Mouse (Mus musculus) c-Kit-positive CD71-positive TER-119-negative erythroid progenitor cells, embryonic 14.5 days (primary cell): Measurements from ENCODE around the gene Glo1.
A peak's percentile ranks its signal among the peaks of the same experiment; 100 is the strongest.

Source experiments
- DNase-seq: peaks from one replicate; pipeline ENCODE4 v3.0.0-alpha.2; 2013; ENCODE audit warnings: low read depth

Glo1 gene

DNA sequence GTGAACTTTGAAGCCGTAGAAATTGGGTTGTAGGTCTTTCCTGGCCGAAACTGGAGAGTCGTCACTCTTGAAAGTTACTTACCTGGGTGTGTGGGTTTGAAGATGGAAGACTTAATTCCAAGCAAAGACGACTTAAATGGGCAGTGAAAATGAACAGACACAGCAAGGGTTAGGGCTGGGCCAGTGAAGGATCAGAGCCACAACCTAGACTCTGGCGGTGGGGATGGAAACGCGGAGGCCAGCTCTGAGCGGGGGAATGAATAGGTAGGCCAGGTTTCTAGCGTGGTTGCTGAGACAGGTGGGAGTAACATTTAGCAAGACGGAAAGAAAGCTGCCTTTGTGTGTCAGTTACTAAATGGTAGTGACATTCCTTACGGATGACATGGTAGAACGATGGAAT is 49.7 kb downstream of the Glo1 start:
- DNase-seq = no peak

DNA sequence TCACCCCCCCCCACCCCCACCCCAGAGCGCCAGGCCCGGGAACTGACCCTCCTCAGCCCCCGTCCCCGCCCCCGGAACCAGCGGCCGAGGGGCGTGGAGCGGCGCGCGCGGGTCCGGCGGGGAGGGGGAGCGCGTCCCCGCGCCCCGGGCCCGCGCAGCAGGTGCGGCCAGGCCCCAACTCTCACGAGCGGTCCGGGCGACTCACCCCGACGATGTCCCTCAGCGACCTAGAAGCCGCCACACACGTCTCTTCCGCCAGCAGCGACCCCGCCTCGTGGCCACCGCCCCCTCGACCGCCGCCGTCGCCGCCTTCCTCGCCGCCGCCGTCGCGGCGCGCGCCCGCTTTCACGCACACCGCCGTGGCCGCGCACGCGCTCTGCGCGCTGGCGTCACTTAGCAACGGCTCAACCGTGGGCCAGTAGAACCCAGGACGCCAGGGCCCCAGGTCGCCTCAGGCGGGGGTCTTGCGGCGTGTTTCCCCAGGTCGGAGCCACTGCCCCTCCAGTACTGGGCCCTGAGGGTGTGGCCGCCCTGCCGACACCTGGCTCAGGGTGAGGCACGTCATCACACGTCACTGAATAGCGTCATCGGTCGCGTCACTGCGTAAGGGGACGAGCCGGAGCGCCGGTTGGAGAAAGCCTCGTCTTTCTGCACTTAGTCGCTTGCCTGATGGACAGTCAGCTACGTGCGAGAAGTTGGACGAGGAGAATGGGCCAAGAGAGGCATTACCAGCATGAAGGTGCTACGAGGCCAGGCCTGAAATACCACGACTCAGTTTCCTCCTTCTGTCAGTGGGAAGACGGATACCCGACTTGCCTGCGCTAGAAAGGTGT is 50.5 kb downstream of the Glo1 start, which contains the start of gene Btbd9:
TSS of gene Btbd9 (minus strand) at position 548 of the 833 bp plus-strand sequence.
- DNase-seq = peak; percentile 95

DNA sequence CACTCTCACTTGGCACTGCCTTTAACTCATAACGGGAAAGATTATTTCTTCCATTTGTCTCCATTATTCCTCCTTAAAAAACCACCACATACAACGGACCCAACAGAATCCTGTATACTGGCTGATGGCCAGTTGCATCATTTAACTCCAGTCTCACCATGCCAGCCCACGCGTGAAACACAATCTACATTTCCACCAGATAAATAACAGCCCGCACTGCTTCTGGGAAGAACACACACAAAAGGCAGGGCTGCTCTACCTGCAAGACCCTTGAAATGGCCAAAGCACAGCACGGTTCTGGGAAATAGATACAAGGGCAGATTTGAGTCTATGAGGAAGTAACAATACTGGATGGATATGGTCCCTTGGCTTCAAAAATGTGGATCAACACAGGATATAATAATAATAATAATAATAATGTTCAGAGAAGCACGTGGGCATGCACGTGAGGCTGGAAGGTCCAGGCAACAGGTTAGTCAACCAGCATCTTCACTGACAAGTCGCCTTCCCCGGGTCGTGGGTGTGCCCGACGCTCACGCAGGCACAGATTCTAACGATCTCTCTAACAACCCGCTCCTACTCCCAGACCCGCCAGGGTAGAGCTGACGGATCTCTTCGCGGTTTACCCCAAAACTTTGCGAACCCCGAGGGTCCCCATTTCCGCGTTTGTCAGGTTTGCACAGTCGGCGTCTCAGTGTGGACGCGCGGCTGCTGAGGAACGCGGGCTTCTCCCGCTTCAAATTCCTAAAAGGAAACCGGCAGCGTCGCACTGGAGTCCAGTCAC is 51.4 kb downstream of the Glo1 start:
- peak; percentile 40 for DNase-seq

DNA sequence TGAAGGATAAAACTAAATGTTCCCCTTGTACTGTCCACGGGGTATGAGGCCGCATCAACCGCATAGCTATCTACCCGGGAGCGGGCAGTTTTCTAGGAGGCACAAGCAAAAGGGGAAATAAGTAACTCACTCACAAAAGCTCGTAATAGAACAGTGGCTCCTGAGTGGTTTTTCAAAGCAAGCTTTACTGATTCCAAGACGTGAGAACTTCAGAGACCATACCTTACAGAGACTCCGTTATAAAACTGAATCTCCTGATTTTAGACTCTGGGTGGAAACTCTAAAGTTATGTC is 51.9 kb downstream of the Glo1 start:
- DNase-seq = no peak

DNA sequence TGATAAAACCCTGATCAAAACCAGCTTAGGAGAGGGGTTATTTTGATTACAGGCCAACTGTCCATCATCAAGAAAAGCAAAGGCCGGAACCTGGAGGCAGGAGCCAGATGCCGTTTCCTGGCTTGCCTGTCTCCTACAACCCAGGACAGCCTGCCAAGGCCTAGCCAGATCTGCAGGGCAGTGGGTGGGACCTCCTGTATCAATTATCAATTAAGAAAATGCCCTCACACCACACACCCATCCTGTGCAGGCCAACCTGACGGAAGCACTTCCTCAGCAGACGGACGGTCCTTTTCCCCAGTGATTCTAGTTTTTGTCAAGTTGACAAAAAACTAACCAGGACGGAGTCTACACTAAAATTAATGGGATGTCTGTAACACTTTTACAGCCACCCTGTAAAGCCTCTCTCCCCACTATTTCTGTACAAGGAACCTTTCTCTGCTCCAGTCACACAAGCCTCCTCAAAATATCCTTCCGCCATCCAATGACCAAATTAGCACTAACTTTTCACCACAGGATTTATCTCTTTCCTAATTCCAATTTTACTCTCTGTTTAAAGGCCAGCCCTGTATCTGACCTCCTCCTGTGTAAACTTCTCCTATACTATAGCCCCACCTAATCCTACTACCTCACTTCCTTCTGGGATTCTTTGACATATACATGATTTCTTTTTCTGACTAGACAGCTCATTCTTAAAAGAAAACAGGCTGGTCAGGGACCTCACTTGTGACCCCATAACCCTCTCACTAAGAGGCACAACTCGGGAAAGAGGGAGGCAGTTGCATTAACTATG is 52.5 kb downstream of the Glo1 start:
- DNase-seq = no peak

DNA sequence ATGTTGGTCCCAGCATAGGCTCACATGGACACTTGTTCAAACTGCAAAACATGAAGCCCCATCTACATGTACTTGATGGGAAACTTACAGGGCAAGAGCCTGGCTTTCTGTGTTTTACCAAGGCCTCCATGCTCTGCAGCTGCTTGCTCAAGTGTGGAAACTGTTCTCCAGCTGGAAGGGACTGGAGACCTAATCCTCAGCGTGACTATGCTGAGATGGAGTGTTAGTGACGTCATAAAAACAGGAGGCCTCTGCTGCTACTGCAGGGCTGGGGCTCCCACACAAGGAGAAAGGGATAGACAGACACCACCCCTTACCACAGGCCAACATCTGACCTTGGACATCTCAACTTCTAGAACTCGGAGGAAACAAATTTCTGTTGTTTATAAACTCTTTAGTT is 55.7 kb downstream of the Glo1 start:
- DNase-seq = no peak

DNA sequence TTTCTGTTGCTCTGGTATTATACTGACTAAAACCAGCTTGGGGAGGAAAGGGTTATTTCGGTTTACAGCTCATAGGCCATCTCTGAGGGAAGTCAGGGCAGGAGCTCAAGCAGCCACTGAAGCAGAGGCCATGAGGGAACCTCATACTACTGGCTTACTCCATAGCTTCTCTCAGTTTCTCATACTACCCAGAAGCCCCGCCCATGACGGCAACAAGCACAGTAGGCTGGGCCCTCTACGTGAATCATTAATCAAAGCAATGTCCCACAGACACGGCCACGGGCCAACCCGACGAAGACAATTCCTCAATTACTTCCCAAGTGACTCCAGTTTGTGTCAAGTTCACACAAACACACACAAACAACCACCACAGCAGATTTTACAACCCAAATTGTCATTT is 56.5 kb downstream of the Glo1 start:
- no peak for DNase-seq

DNA sequence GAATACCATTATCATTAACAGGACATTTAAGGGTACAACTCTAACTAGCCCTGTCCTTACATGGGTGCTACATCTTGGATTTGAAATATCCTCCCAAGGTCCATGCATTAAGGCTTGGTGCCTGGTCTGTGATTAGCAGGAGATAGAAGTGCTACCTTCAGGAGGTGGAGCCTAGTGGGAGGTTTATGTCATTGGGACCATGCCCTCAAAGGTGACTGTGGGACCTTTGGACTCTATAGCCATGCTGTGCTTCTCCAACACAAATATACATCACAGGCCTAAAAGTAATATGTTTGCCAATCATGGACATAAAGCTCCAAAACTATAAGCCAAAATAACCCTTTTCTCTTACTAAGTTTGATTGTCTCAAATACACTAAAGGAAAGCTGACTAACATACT is 58.2 kb downstream of the Glo1 start:
- no peak for DNase-seq

DNA sequence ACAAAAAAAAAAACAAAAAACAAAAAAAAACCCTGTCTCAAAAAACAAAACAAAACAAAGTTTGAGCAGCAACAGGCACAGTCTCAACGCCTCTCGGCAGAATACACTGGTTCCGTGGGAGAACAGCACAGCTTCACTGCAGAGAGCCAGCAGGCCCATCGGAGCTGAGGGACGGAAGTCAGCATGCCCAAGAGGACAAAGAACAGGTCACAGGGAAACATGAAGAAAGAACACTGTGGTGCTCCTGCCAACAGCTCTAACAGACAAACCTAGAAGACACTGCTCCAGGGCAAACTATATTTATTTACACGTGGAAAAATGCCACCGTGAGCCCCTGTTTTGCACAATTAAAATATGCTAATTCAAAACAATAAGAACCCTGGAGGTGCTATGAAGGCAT is 61.7 kb downstream of the Glo1 start:
- DNase-seq = no peak

DNA sequence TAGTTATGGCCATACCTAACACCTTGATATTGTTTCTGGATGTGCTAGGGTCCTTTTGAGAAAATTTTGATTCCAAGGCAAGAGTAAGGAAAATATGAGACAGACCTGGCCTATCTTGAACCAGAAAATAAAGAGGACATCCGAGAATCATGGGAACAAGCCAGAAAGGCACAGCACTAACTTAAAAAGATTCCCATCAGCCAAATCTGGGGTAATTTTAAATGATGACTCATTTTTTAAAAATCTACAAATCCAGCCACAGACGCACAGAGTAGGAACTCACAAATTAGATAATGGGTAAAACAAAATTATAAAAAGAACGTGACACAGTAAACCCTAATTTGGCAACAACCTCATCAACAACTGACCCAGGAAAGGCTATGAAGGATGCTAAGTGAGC is 62.3 kb downstream of the Glo1 start:
- DNase-seq = no peak

DNA sequence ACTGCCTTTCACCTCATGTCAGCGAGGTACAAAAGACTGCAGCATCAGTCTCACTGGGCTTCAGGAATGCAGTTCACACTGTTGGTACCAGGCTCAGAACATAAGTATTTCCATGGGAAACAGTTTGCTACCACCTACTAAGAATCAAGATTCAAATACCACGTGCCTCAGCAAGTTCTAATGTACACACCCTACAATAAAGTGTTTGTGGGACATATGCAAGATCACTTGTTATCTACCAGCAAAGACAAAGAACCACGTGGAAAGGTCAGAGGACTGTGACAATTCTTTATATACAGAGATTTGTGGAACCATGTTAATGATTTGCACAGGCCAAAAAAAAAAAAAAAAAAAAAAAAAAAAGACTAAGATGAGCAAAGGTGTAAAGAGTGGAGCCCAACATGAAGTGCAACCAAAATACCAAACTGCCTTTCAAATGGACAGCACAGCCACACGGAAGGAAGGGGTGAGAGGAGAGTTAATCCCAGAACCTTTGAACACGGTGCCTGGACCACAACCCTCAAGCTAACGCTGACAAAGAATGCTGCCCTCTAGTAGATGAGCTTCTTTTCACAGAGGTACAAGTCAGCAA is 63.1 kb downstream of the Glo1 start:
- DNase-seq = no peak

DNA sequence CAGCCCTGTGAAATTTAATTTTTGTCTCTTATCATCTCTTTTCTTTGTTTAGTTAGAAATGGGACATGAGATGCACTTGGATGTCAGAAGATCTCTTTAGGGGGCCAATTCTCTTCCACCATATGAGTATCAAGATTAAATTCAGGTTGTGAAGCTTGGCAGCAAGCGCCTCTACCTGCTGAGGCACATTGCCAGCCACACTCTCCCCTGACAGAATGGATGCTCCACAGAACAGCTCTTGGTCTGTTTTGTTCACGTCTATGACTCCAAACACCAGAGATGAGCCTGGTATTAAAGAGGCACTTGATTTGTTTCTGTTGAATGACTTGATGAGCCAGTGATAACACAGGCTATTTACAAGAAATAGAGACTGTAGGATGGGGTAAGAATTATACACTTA is 63.9 kb downstream of the Glo1 start:
- DNase-seq = no peak

DNA sequence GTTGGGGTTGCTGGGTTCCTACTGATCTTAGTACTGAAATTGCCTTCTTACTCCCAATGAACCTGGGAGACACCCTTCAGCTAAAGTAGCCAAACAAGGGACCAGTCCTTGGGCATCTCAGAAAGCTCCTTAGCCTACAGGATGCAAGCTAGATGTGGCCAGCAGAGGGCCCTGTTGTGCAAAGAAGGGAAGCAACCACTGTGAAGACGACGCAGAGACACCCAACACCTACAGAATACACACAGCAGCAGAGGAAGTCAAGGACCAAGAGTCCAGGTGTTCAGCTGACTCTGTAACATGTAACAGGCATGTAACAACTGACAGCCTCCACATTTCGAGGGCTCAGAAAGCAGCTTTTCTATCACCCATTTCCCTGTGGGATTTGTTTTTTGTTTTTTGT is 67.1 kb downstream of the Glo1 start:
- peak; percentile 82 for DNase-seq

DNA sequence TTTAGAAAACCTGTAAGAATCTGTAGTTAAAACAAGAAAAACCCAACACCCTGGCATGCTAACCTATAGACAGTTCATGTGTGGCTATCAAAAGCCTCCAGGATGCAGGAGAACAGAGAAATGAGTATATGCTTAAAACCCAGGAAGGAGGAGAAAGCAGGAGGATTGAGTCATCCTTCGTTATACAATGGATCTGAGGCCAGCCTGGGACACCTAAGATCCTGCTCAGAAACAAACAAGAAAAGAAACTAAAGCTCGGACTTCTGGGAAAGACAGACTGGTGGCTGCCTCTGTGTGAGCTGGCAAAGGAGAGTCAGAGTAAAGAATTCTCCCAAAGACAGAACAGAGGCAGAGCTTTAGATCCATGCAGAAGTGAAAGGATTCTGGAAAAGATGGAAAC is 68.0 kb downstream of the Glo1 start:
- DNase-seq = no peak

DNA sequence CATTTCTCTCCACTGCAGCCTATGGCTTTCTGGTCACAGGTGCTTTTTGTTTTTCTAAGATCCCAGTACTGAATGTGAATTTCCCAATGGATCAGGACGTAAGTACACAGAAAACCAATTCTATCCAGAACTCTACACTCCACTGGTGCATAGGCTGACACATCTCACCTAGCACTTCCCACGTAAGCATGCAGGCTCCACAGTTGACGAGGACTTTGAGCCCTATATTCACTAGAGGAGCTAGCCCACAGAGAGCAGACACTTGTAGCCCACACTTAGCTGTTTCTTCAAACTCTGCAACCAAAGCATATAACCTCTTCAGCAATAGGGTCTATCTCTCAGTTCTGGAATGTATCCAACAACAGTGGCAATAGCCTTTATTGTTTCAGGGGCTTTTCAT is 70.2 kb downstream of the Glo1 start:
- DNase-seq = no peak

DNA sequence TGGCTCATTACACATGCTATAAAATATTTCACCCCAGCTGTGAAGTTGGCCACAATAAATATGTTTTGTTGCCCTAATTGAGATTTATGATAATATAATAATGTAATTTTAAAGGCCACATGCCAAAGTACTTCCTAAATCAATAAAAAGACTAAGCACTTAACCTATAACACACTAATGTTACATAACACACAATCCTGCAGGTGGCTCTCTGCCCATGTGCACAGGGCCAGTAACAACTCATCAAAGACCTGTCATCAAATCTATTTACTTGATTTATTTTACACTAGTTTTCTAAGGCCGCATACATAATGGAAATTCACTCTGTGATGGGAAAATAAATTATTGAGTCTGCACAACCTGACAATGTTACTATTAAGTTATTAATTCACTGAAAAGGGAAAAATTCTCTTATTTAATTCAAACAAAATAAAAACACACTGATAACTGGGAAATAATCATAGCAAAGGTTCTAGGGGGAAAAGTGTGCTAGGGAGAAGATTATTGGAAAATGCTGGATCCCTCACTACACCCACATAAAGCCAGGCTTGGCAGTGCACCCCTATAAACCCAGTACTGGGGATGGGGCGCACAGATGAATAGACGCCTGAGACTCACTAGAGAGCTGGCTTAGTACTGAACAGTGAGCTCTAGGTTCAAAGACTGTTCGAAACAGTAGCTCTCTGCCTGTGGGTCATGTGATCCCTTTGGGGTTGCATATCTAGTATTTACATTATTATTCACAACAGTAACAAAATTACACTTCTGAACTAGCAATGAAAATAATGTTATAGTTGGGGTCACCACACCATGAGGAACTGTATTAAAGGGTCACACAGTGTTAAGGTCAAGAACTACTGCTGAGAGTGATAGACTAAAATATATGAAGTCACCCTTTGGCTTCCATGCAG is 73.4 kb downstream of the Glo1 start:
- DNase-seq = no peak

DNA sequence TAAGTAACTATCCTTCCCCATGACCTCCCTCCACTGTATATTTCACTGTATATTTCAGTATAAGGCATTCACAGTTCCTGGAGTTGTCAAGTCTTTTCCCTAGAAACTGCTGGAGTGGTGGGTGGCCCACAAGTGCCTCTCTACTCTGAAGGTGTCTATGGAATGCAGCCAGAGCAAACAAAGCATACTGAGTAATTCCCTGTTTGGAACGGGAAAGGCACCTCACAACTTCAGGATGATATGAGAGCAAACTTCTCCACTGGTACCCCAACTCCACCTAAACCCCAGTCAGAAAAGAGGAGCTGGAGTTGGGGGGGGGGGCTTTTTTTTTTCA is 75.9 kb downstream of the Glo1 start:
- DNase-seq = no peak

DNA sequence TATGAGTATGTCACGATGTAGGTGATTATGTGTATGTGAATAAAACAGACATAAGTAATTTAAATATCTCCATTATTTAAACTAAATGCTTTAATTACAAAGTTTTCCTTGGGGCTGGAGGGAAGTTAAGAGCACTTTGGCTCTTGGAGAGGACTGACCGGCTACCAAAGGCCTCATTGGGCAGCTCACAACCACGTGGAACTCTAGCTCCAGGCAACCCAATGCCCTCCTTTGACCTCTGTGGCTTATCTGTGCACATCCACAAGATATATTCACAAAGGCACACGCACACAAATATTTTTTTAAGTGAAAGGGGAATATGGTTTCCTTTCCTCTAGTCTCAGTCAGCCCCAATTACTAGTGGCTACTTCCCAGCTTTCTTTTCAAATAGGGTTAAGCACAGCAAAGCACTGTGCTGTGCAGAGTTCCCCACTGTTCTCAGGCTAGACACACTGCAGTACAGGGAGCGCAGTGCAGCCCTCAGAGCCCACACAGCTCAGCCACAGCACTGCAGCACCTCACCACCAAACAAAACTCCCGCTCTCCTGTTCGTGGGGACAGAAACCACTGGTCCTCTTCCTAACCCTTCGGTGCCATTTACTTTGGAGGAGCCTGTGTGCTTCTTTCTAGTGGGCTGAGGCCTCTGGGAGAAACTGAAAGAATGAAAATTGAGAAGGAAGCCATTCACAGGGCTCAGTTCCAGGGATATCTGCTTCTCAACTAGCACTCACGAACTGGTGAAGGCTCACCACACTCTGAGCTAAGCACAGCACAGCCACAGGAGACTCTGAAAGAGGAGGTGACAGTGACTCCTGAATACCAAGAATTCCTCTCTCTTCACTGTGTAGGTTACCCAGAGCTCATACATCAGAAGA is 76.5 kb downstream of the Glo1 start:
- DNase-seq = no peak

DNA sequence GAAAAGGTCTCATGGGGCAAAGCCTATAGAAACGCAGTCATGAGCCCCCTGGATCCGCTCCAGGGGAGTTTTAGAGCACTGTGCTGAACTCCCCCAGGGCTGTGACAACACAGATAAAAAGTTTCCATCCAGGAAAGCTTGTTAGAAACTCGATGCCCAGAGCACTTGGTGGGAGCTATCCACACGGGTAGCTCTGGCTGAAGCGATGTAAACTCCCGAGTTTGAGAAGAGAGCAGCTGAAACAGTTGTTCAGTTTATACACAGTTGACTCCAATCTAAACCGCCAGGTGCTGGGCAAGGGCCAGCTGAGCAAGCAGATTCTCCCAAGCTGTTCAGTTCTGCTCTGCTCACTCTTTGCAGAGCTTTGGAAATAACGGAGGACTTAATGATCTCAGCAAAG is 87.6 kb downstream of the Glo1 start:
- DNase-seq = no peak

DNA sequence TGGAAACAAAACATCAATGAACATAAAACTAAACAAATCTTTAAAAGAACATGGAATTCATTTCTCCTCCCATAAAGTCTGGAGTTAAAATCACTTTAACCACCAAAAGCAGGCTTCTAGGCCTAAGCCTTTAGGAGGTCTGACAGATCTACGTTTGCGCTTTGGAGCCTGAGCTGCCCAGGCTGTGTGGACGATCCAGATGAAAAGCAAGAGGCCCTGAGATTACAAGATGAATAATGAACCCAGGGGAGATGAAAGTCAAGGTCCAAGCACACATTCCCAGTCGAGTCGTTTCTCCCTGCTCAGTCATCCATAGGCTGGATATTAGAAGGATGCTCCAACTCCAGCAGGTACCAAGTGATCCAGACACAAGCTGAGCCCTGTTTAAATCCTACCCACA is 90.0 kb downstream of the Glo1 start:
- no peak for DNase-seq
